Mouse (Mus musculus) hindbrain, embryonic 11.5 days (tissue): ENCODE results near the gene Unc79. TPM values are rescaled to one million over a fixed set of nuclear protein-coding genes. Genes with fewer than 3 reads are reported as not detected.

Experiments used
- ATAC-seq: fragments of 200-750 bp; cut with Nextera tagmentation; 2 replicates; pipeline ENCODE4 v1.8.0; 2017; ENCODE audit warnings: mild to moderate bottlenecking, moderate TSS enrichment, moderate library complexity; ENCODE audit not compliant: low FRiP score
- DNase-seq: peaks from one replicate; pipeline ENCODE4 v3.0.0-alpha.2; 2015; ENCODE audit warnings: low spot score
- H3K27ac ChIP-seq: fragments of 300-500 bp; sonication (generic); 2 replicates; pipeline ENCODE4 v1.5.1; 2014; ENCODE audit warnings: mild to moderate bottlenecking, low read depth, low read length
- H3K27me3 ChIP-seq: fragments of 300-500 bp; sonication (generic); 2 replicates; pipeline ENCODE4 v1.6.1; 2014; ENCODE audit warnings: mild to moderate bottlenecking, low read length, moderate library complexity, mixed read lengths; ENCODE audit not compliant: control insufficient read depth, insufficient read depth
- H3K36me3 ChIP-seq: fragments of 300-500 bp; sonication (generic); 2 replicates; pipeline ENCODE4 v1.6.1; 2014; ENCODE audit warnings: mild to moderate bottlenecking, low read length, moderate library complexity, mixed read lengths; ENCODE audit not compliant: control insufficient read depth, insufficient read depth
- H3K4me1 ChIP-seq: fragments of 300-500 bp; sonication (generic); replicated peaks from 2 replicates; pipeline ENCODE4 v1.6.1; 2014; ENCODE audit warnings: low read length, mixed read lengths; ENCODE audit not compliant: control insufficient read depth, insufficient read depth
- H3K4me2 ChIP-seq: fragments of 300-500 bp; sonication (generic); replicated peaks from 2 replicates; pipeline ENCODE4 v1.6.1; 2014; ENCODE audit warnings: mild to moderate bottlenecking, low read depth, low read length
- H3K4me3 ChIP-seq: fragments of 300-500 bp; sonication (generic); 2 replicates; pipeline ENCODE4 v1.5.1; 2014; ENCODE audit warnings: low read depth, low read length
- H3K9ac ChIP-seq: fragments of 300-500 bp; sonication (generic); 2 replicates; pipeline ENCODE4 v1.6.1; 2014; ENCODE audit warnings: low read depth, low read length
- H3K9me3 ChIP-seq: fragments of 300-500 bp; sonication (generic); 2 replicates; pipeline ENCODE4 v1.6.1; 2016; ENCODE audit warnings: low read length; ENCODE audit not compliant: control insufficient read depth
- WGBS: fragments of 180-500 bp; shearing (Covaris S2); extraction: QIAGEN DNeasy Blood & Tissue Kit; methylation state at CpG from one replicate; pipeline ENCODE4 v1.1.7; 2014; 5-methylcytosine and 5-hydroxymethylcytosine counted together
- polyA plus RNA-seq: library from polyadenylated mRNA; unstranded; fragments of >200 nt; fragmentation: Nextera tagmentation; extraction: Ambion mirVana; gene quantifications from 2 replicates; pipeline ENCODE4 v1.2.1, GENCODE M21; 2014

Gene Unc79
- polyA plus RNA-seq, 1 experiment from 2014 or later: 4.5 TPM

DNA sequence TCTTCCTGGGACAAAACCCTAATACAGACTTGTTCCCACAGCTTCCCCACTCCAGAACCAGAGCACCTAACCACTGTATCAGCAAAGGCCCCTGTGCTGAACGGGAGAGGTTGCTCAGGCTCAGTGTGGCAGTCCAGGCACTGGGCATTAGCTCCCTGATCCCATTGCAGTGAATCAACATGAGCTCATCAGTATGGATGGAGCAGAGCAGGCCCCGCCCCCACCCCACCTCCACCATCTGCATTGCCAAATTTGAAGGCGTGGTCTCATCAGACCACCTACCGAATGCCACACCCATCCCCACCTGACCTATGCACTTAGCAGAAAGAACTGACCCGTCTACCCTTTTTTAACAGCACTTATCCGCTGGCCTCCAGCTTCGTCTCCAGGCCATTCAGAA is 234.4 kb downstream of the Unc79 start:
- Histone ChIP-seq H3K36me3 (no peaks in the 10 kb centered on the region), H3K9me3 (no peaks in the 10 kb centered on the region), H3K4me1 (no peaks in the 10 kb centered on the region), H3K4me2 (no peak overlapping the region), H3K4me3 (no peak overlapping the region), H3K27me3 (no peaks in the 10 kb centered on the region), H3K9ac (no peak overlapping the region), H3K27ac (no peak overlapping the region)
- 32% methylated on average over 7 of the region's 7 CpGs for WGBS
- DNase-seq: no peak
- peak; percentile 49; the same call in 1 of the 2 replicates for ATAC-seq

- H3K27me3 ChIP-seq: no peaks in the 10 kb centered on the region
- no peaks in the 10 kb centered on the region for H3K9me3 ChIP-seq
- H3K4me2 ChIP-seq: no peak overlapping the region
- no peak overlapping the region for H3K27ac ChIP-seq
- DNase-seq: no peak
- WGBS: 81% methylated on average over 7 of the region's 7 CpGs
- ATAC-seq: no peak
- H3K4me3 ChIP-seq: no peak overlapping the region
- no peak overlapping the region for H3K9ac ChIP-seq
- no peaks in the 10 kb centered on the region for H3K36me3 ChIP-seq
- no peaks in the 10 kb centered on the region for H3K4me1 ChIP-seq
Observed at GRCm38 (mm10) chr12:103187020-103187419, 238.4 kb downstream of the Unc79 start.

- no peak overlapping the region for H3K27ac ChIP-seq
- H3K4me2 ChIP-seq: no peak overlapping the region
- no peaks in the 10 kb centered on the region for H3K36me3 ChIP-seq
- H3K4me1 ChIP-seq: no peaks in the 10 kb centered on the region
- no peaks in the 10 kb centered on the region for H3K27me3 ChIP-seq
- no peak overlapping the region for H3K9ac ChIP-seq
- DNase-seq: no peak
- H3K9me3 ChIP-seq: no peaks in the 10 kb centered on the region
- ATAC-seq: no peak
- WGBS: 87% methylated on average over 8 of the region's 8 CpGs
- no peak overlapping the region for H3K4me3 ChIP-seq
Observed at GRCm38 (mm10) chr12:103188223-103188622, 239.6 kb downstream of the Unc79 start.

DNA sequence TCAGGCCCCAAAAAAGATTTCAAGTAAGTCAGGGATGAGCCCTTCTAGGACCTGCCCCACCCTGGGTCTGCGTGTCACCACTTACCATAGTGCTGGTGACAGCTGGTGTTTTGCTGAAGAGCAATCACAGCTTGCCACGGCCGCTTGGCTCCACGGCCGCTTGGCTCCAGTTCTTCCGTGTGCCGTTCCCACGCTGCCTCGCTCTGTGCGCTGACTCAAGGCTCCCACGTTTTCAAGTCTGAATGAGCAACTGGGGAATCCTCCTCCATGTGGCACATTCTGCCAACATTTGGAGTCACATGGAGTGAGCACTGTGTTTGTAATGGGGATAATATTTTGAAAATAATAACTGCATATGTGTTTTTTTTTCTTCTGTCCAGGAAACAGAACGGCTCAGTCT is 241.1 kb downstream of the Unc79 start:
- no peak for ATAC-seq
- no peaks in the 10 kb centered on the region for H3K4me1 ChIP-seq
- H3K4me2 ChIP-seq: no peak overlapping the region
- no peak overlapping the region for H3K4me3 ChIP-seq
- no peak for DNase-seq
- no peak overlapping the region for H3K9ac ChIP-seq
- H3K9me3 ChIP-seq: no peaks in the 10 kb centered on the region
- no peaks in the 10 kb centered on the region for H3K36me3 ChIP-seq
- WGBS: 86% methylated on average over 12 of the region's 12 CpGs
- H3K27me3 ChIP-seq: no peaks in the 10 kb centered on the region
- H3K27ac ChIP-seq: no peak overlapping the region

GRCm38 (mm10) chr12:103192996-103193395 is 244.3 kb downstream of the Unc79 start:
- no peak overlapping the region for H3K9ac ChIP-seq
- DNase-seq: no peak
- H3K4me2 ChIP-seq: no peak overlapping the region
- WGBS: 53% methylated on average over 5 of the region's 5 CpGs
- H3K4me3 ChIP-seq: no peak overlapping the region
- H3K9me3 ChIP-seq: no peaks in the 10 kb centered on the region
- no peaks in the 10 kb centered on the region for H3K4me1 ChIP-seq
- H3K27ac ChIP-seq: no peak overlapping the region
- no peak for ATAC-seq
- H3K27me3 ChIP-seq: no peaks in the 10 kb centered on the region
- no peaks in the 10 kb centered on the region for H3K36me3 ChIP-seq

- ATAC-seq (peak; percentile 80), DNase-seq (peak; percentile 52)
- Histone ChIP-seq H3K4me2 (no peak overlapping the region), H3K27me3 (no peaks in the 10 kb centered on the region), H3K9me3 (no peaks in the 10 kb centered on the region), H3K36me3 (no peaks in the 10 kb centered on the region), H3K27ac (peak overlapping the region; percentile 70; the same call in 1 of the 2 replicates), H3K9ac (0 out of 2 replicates have a peak overlapping the region, but pooled peaks have one; percentile 5), H3K4me3 (no peak overlapping the region), H3K4me1 (peaks cover 7% of the 10 kb centered on the region; the same call in 1 of the 2 replicates)
- WGBS: 27% methylated on average over 11 of the region's 11 CpGs
Observed at GRCm38 (mm10) chr12:103202592-103203544, 254.2 kb downstream of the Unc79 start.

GRCm38 (mm10) chr12:103205561-103205960 is 256.9 kb downstream of the Unc79 start:
- no peaks in the 10 kb centered on the region for H3K9me3 ChIP-seq
- H3K4me3 ChIP-seq: no peak overlapping the region
- no peak overlapping the region for H3K4me2 ChIP-seq
- H3K27me3 ChIP-seq: no peaks in the 10 kb centered on the region
- WGBS: 78% methylated on average over 7 of the region's 7 CpGs
- H3K27ac ChIP-seq: no peak overlapping the region
- no peak overlapping the region for H3K9ac ChIP-seq
- H3K4me1 ChIP-seq: peaks cover 7% of the 10 kb centered on the region; the same call in 1 of the 2 replicates
- DNase-seq (no peak), ATAC-seq (no peak)
- no peaks in the 10 kb centered on the region for H3K36me3 ChIP-seq

- ATAC-seq: no peak
- no peak for DNase-seq
- Histone ChIP-seq H3K4me1 (0 out of 2 replicates have a peak, but pooled peaks cover 2% of the 10 kb centered on the region), H3K4me2 (no peak overlapping the region), H3K27ac (no peak overlapping the region), H3K9ac (no peak overlapping the region), H3K4me3 (no peak overlapping the region), H3K36me3 (no peaks in the 10 kb centered on the region), H3K9me3 (no peaks in the 10 kb centered on the region), H3K27me3 (no peaks in the 10 kb centered on the region)
- WGBS: 92% methylated on average over 7 of the region's 7 CpGs
Observed at GRCm38 (mm10) chr12:103209581-103209980, 260.9 kb downstream of the Unc79 start.

DNA sequence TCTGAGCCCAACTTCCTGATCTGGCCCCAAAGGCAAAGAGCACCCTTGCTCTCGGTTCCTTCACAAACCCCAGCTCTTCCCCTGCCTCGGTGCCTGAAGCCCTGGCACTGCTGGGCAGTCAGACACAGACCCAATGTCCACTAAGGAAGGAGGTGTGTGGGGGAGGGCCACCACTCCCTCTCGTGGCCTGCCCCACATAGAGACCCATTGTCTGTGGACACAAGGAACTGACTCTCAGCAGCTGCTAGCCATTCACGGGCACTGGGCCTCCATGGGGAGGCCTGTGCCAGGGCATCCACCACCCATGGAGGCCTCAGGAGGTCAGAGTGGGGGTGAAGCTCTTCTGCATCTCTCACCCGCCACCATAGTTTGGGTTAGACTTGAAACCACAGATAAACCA is 262.4 kb downstream of the Unc79 start:
- no peak for DNase-seq
- no peak overlapping the region for H3K27ac ChIP-seq
- no peak overlapping the region for H3K4me2 ChIP-seq
- no peak overlapping the region for H3K9ac ChIP-seq
- H3K27me3 ChIP-seq: no peaks in the 10 kb centered on the region
- 56% methylated on average over 5 of the region's 5 CpGs for WGBS
- no peaks in the 10 kb centered on the region for H3K36me3 ChIP-seq
- H3K4me1 ChIP-seq: 0 out of 2 replicates have a peak, but pooled peaks cover 2% of the 10 kb centered on the region
- H3K4me3 ChIP-seq: no peak overlapping the region
- no peaks in the 10 kb centered on the region for H3K9me3 ChIP-seq
- no peak for ATAC-seq
